In the genomic region with DNA sequence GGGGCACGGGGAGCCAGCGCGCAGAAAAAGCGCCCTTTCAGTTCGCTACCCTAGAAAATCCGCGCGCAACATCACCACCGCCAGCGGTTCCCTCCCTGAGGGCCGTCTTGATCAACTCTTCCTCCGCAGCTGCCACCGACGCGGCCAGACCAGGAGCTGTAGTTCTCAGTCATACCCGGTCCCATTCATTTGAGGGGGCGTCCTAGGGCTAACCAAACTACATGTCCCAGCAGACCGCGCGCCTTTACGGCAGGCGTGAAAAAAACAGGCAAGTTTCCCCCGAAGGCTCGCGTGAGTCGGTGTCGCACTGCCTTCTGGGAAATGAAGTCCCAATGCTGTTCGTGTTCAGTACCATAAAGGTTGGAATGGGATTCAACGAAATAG, we compare ENCODE assay signal across 8 mouse cellular contexts. TPM values are rescaled to one million over a fixed set of nuclear protein-coding genes. Genes with fewer than 3 reads are reported as not detected.
A peak's percentile ranks its signal among the peaks of the same experiment; 100 is the strongest.
DNase-seq lines count a peak whose midpoint lies in the region; ATAC-seq and TF ChIP-seq lines count a peak whose summit lies in the region.

A gene (minus strand): TSS at position 248 of the 384 bp plus-strand sequence.

- peak within 1 kb of the TSS; percentile 76 for H3K4me2 ChIP-seq in forebrain, embryonic 15.5 days (replicated peaks)

- H3K9ac ChIP-seq in ES-E14 (ENCODE audit: insufficient read depth, low read depth, low read length, poor library complexity, severe bottlenecking), result peak within 1 kb of the TSS; percentile 90
- H3K9ac ChIP-seq in forebrain, embryonic 15.5 days (replicated peaks), result peak within 1 kb of the TSS; percentile 69

- no peaks in the 10 kb centered on the region for H3K27me3 ChIP-seq in forebrain, embryonic 15.5 days

- H3K4me1 ChIP-seq in ES-E14 (ENCODE audit: control insufficient read depth in 2 of 2, insufficient read depth in 2 of 2, low read length in 2 of 2, poor library complexity in 1 of 2), result peaks cover 6 to 8% of the 10 kb centered on the region in 2 experiments; a peak in 3 of 4 replicates
- peaks cover 32% of the 10 kb centered on the region for H3K4me1 ChIP-seq in forebrain, embryonic 15.5 days
- H3K4me1 ChIP-seq in lung, adult 2 months (ENCODE audit: control insufficient read depth, insufficient read depth, low read length), result peaks cover 2% of the 10 kb centered on the region; the same call in 1 of the 2 replicates

- no peaks in the 10 kb centered on the region for H3K9me3 ChIP-seq in ES-E14 (ENCODE audit: control insufficient read depth, insufficient read depth, low read depth, low read length)
- no peaks in the 10 kb centered on the region for H3K9me3 ChIP-seq in forebrain, embryonic 15.5 days

- H3K36me3 ChIP-seq in ES-E14 (ENCODE audit: control insufficient read depth, insufficient read depth, low read length, poor library complexity, severe bottlenecking), result no peaks in the 10 kb centered on the region; the same call in 1 of the 2 replicates
- no peaks in the 10 kb centered on the region for H3K36me3 ChIP-seq in forebrain, embryonic 15.5 days

- no peak for TF ChIP-seq CTCF in lung, adult 2 months (IDR thresholded peaks at IDR 0.05; ENCODE audit: insufficient read depth, low read length)

- intact Hi-C loops in heart, postnatal 25 days (cut with DNase I), result loop anchor here (5.0 kb wide), 2 partner anchors 930 to 1115 kb away; a partner anchor contains a TSS

- under 1% methylated on average over 29 of the region's 29 CpGs for WGBS in forebrain, embryonic 15.5 days
- WGBS in lung, adult 2 months, result under 1% methylated on average over 29 of the region's 29 CpGs

- peak; percentile 69; the same call in 1 of the 2 replicates for TF ChIP-seq POLR2A in lung, adult 2 months (IDR thresholded peaks at IDR 0.05; ENCODE audit: borderline replicate concordance, extremely low read depth, low read depth, low read length)

- peak; percentile 95 for DNase-seq in ES-E14 (ENCODE audit: low read depth, low spot score)
- DNase-seq in cerebellum, adult 11-12 months, result peak; percentile 94
- DNase-seq in heart, postnatal 25 days (ENCODE audit: low spot score), result peak; percentile 90
- peak; percentile 94 to 97 for DNase-seq in layer of hippocampus, adult 18-20 months (ENCODE audit: low spot score in 2 of 2)
- DNase-seq in lung, adult 2 months, result peak; percentile 89
- DNase-seq in thymus, adult 18-20 months, result peak; percentile 92 to 97

- in situ Hi-C loops in ES-E14 (cut with MboI; ENCODE audit: low sequenced_read_pairs in 2 of 2, unreplicated experiment in 2 of 2), result no loop called here

- ATAC-seq in forebrain, embryonic 15.5 days (replicated peaks), result peak; percentile 100
- peak; percentile 96 for ATAC-seq in neutrophil, adult 5-6 weeks (ENCODE audit: extremely low read depth, insufficient number of reproducible peaks, low FRiP score, poor library complexity, severe bottlenecking)

- peak within 1 kb of the TSS; percentile 76 to 92 for H3K4me3 ChIP-seq in ES-E14 (ENCODE audit: insufficient read depth in 1 of 2, low read depth in 1 of 2, low read length in 2 of 2, poor library complexity in 1 of 2, severe bottlenecking in 1 of 2)
- peak within 1 kb of the TSS; percentile 64 for H3K4me3 ChIP-seq in forebrain, embryonic 15.5 days
- peak within 1 kb of the TSS; percentile 75 for H3K4me3 ChIP-seq in lung, adult 2 months (replicated peaks; ENCODE audit: extremely low read depth, low read depth, low read length)

- H3K27ac ChIP-seq in ES-E14 (ENCODE audit: insufficient read depth, low read depth, low read length, poor library complexity, severe bottlenecking), result 0 out of 2 replicates have a peak within 1 kb of the TSS, but pooled peaks have one; percentile 15
- peak within 1 kb of the TSS; percentile 74 for H3K27ac ChIP-seq in forebrain, embryonic 15.5 days (replicated peaks)

TF ChIP-seq in ES-E14, 5 proteins besides CTCF, POLR2A, EP300 and RAD21:
- no peak for TF ChIP-seq ZC3H11A (IDR thresholded peaks at IDR 0.05; ENCODE audit: borderline replicate concordance, low read depth, low read length)
- peak; percentile 98 for TF ChIP-seq ZNF384 (IDR thresholded peaks at IDR 0.05; ENCODE audit: low read depth, low read length)
- peak; percentile 99 for TF ChIP-seq CHD2 (IDR thresholded peaks at IDR 0.05; ENCODE audit: low read depth, low read length)
- 0 out of 2 replicates have a peak, but pooled peaks have one; percentile 19 for TF ChIP-seq MAFK (IDR thresholded peaks at IDR 0.05; ENCODE audit: insufficient read depth, low read depth, low read length)
- TF ChIP-seq HCFC1 (IDR thresholded peaks at IDR 0.05; ENCODE audit: borderline replicate concordance, insufficient read depth, low read length), result peak; percentile 100

RNA-seq across cellular contexts. Expression of the gene that starts here (rescaled TPM):
- total RNA-seq in ES-E14 (2012; rRNA removed), result 27.4 and 28.1 TPM in 2 replicates
- 47.5 and 48.8 TPM in 2 replicates for polyA plus RNA-seq in forebrain, embryonic 15.5 days (2015; fragmentation: Nextera tagmentation; extraction: Ambion mirVana)
- total RNA-seq in heart, postnatal 25 days (2021), result 1 to 10 TPM; 8.7 to 9.8 TPM
- 10 to 100 TPM; 60.3 to 61.8 TPM for total RNA-seq in layer of hippocampus, adult 18-20 months (2021)
- 13.9 and 21.1 TPM in 2 replicates for polyA plus RNA-seq in lung, adult 2 months (2012; rRNA removed)
- 14.4 and 14.8 TPM in 2 replicates for total RNA-seq in neutrophil, adult 5-6 weeks (2017)

Comparison
In these comparisons a context has a peak if more than half of its experiments do, and no peak if none do; other contexts are left out.
1. Peak in every context shown above with its lines: DNase-seq, ATAC-seq, H3K4me3 ChIP-seq and H3K27ac ChIP-seq.